Mouse (Mus musculus): ENCODE measurements around the gene Socs3. TPM values are rescaled to one million over a fixed set of nuclear protein-coding genes. Genes with fewer than 3 reads are reported as not detected.

The Socs3 gene
- polyA plus RNA-seq, 1 experiment from 2014 or later: 2.0 TPM

- Histone ChIP-seq H3K27me3 (ENCODE audit: control insufficient read depth, insufficient read depth, low read length) (no peaks in the 10 kb centered on the region), H3K4me3 (ENCODE audit: control insufficient read depth in 1 of 2, insufficient read depth in 1 of 2, low read depth in 1 of 2, low read length in 2 of 2) (no peak overlapping the region), H3K4me2 (ENCODE audit: low read length) (peak overlapping the region; percentile 9), H3K9me3 (ENCODE audit: control insufficient read depth, low read length) (no peaks in the 10 kb centered on the region), H3K36me3 (ENCODE audit: control insufficient read depth, insufficient read depth, low read length) (no peaks in the 10 kb centered on the region), H3K9ac (ENCODE audit: low read length) (no peak overlapping the region), H3K4me1 (ENCODE audit: control insufficient read depth in 2 of 2, insufficient read depth in 2 of 2, low read length in 2 of 2) (peaks cover 38 to 41% of the 10 kb centered on the region in 2 experiments), H3K27ac (replicated peaks in 1 of 2; ENCODE audit: control insufficient read depth in 1 of 2, insufficient read depth in 1 of 2, low read depth in 2 of 2, low read length in 2 of 2) (peak overlapping the region; percentile 55 to 69)
- 5% methylated on average over 7 of the region's 7 CpGs for WGBS
- peak; percentile 52 for ATAC-seq (ENCODE audit: insufficient number of reproducible peaks, insufficient read depth, low FRiP score, low read depth)
Observed at GRCm38 (mm10) chr11:117939741-117940285, 30.0 kb downstream of the Socs3 start.

- Histone ChIP-seq H3K4me1 (ENCODE audit: control insufficient read depth in 2 of 2, insufficient read depth in 2 of 2, low read length in 2 of 2) (peaks cover 44 to 48% of the 10 kb centered on the region in 2 experiments), H3K36me3 (ENCODE audit: control insufficient read depth, insufficient read depth, low read length) (no peaks in the 10 kb centered on the region), H3K4me3 (ENCODE audit: control insufficient read depth in 1 of 2, insufficient read depth in 1 of 2, low read depth in 1 of 2, low read length in 2 of 2) (no peak overlapping the region), H3K27ac (replicated peaks in 1 of 2; ENCODE audit: control insufficient read depth in 1 of 2, insufficient read depth in 1 of 2, low read depth in 2 of 2, low read length in 2 of 2) (peak overlapping the region; percentile 39 to 69), H3K9ac (ENCODE audit: low read length) (no peak overlapping the region), H3K4me2 (ENCODE audit: low read length) (peak overlapping the region; percentile 9; the same call in 1 of the 2 replicates), H3K9me3 (ENCODE audit: control insufficient read depth, low read length) (no peaks in the 10 kb centered on the region), H3K27me3 (ENCODE audit: control insufficient read depth, insufficient read depth, low read length) (no peaks in the 10 kb centered on the region)
- no peak for ATAC-seq (ENCODE audit: insufficient number of reproducible peaks, insufficient read depth, low FRiP score, low read depth)
- 66% methylated on average over 4 of the region's 4 CpGs for WGBS
Observed at GRCm38 (mm10) chr11:117939004-117939730, 30.7 kb downstream of the Socs3 start.

- peak overlapping the region; percentile 49 to 65 for H3K27ac ChIP-seq (replicated peaks in 1 of 2; ENCODE audit: control insufficient read depth in 1 of 2, insufficient read depth in 1 of 2, low read depth in 2 of 2, low read length in 2 of 2)
- H3K4me3 ChIP-seq (ENCODE audit: control insufficient read depth in 1 of 2, insufficient read depth in 1 of 2, low read depth in 1 of 2, low read length in 2 of 2): no peak overlapping the region
- H3K9me3 ChIP-seq (ENCODE audit: control insufficient read depth, low read length): no peaks in the 10 kb centered on the region
- peak; percentile 54; the same call in 1 of the 2 replicates for ATAC-seq (ENCODE audit: insufficient number of reproducible peaks, insufficient read depth, low FRiP score, low read depth)
- peaks cover 49 to 62% of the 10 kb centered on the region in 2 experiments for H3K4me1 ChIP-seq (ENCODE audit: control insufficient read depth in 2 of 2, insufficient read depth in 2 of 2, low read length in 2 of 2)
- H3K27me3 ChIP-seq (ENCODE audit: control insufficient read depth, insufficient read depth, low read length): peaks cover 8% of the 10 kb centered on the region; the same call in 1 of the 2 replicates
- WGBS: 20% methylated on average over 8 of the region's 8 CpGs
- 0 out of 2 replicates have a peak overlapping the region, but pooled peaks have one; percentile 21 for H3K9ac ChIP-seq (ENCODE audit: low read length)
- H3K4me2 ChIP-seq (ENCODE audit: low read length): peak overlapping the region; percentile 9
- no peaks in the 10 kb centered on the region for H3K36me3 ChIP-seq (ENCODE audit: control insufficient read depth, insufficient read depth, low read length)
Observed at GRCm38 (mm10) chr11:117936202-117936601, 33.6 kb downstream of the Socs3 start.

- Histone ChIP-seq H3K4me1 (ENCODE audit: control insufficient read depth in 2 of 2, insufficient read depth in 2 of 2, low read length in 2 of 2) (peaks cover 49 to 67% of the 10 kb centered on the region in 2 experiments), H3K4me2 (ENCODE audit: low read length) (peak overlapping the region; percentile 9; the same call in 1 of the 2 replicates), H3K9ac (ENCODE audit: low read length) (0 out of 2 replicates have a peak overlapping the region, but pooled peaks have one; percentile 21), H3K36me3 (ENCODE audit: control insufficient read depth, insufficient read depth, low read length) (no peaks in the 10 kb centered on the region), H3K9me3 (ENCODE audit: control insufficient read depth, low read length) (no peaks in the 10 kb centered on the region), H3K4me3 (ENCODE audit: control insufficient read depth in 1 of 2, insufficient read depth in 1 of 2, low read depth in 1 of 2, low read length in 2 of 2) (no peak overlapping the region), H3K27ac (replicated peaks in 1 of 2; ENCODE audit: control insufficient read depth in 1 of 2, insufficient read depth in 1 of 2, low read depth in 2 of 2, low read length in 2 of 2) (peak overlapping the region; percentile 49 to 65), H3K27me3 (ENCODE audit: control insufficient read depth, insufficient read depth, low read length) (peaks cover 14% of the 10 kb centered on the region; the same call in 1 of the 2 replicates)
- WGBS: 67% methylated on average over 9 of the region's 9 CpGs
- ATAC-seq (ENCODE audit: insufficient number of reproducible peaks, insufficient read depth, low FRiP score, low read depth): no peak
Observed at GRCm38 (mm10) chr11:117935616-117936015, 34.2 kb downstream of the Socs3 start.

- WGBS: 77% methylated on average over 5 of the region's 5 CpGs
- H3K9ac ChIP-seq (ENCODE audit: low read length): no peak overlapping the region
- peaks cover 22% of the 10 kb centered on the region; the same call in 1 of the 2 replicates for H3K27me3 ChIP-seq (ENCODE audit: control insufficient read depth, insufficient read depth, low read length)
- peaks cover 43 to 60% of the 10 kb centered on the region in 2 experiments for H3K4me1 ChIP-seq (ENCODE audit: control insufficient read depth in 2 of 2, insufficient read depth in 2 of 2, low read length in 2 of 2)
- H3K4me2 ChIP-seq (ENCODE audit: low read length): no peak overlapping the region
- no peak for ATAC-seq (ENCODE audit: insufficient number of reproducible peaks, insufficient read depth, low FRiP score, low read depth)
- no peak overlapping the region for H3K4me3 ChIP-seq (ENCODE audit: control insufficient read depth in 1 of 2, insufficient read depth in 1 of 2, low read depth in 1 of 2, low read length in 2 of 2)
- H3K36me3 ChIP-seq (ENCODE audit: control insufficient read depth, insufficient read depth, low read length): no peaks in the 10 kb centered on the region
- H3K9me3 ChIP-seq (ENCODE audit: control insufficient read depth, low read length): no peaks in the 10 kb centered on the region
- H3K27ac ChIP-seq (replicated peaks in 1 of 2; ENCODE audit: control insufficient read depth in 1 of 2, insufficient read depth in 1 of 2, low read depth in 2 of 2, low read length in 2 of 2): peak overlapping the region in 1 of 2 experiments; percentile 65; a peak in 1 of 4 replicates
Observed at GRCm38 (mm10) chr11:117934576-117935368, 35.1 kb downstream of the Socs3 start.

GRCm38 (mm10) chr11:117934168-117934567 is 35.7 kb downstream of the Socs3 start:
- WGBS: 54% methylated on average over 2 of the region's 2 CpGs

GRCm38 (mm10) chr11:117932195-117932594 is 37.7 kb downstream of the Socs3 start:
- 41% methylated on average over 4 of the region's 4 CpGs for WGBS
- ATAC-seq (ENCODE audit: insufficient number of reproducible peaks, insufficient read depth, low FRiP score, low read depth): peak; percentile 18; the same call in 1 of the 2 replicates
- Histone ChIP-seq H3K9ac (ENCODE audit: low read length) (no peak overlapping the region), H3K4me2 (ENCODE audit: low read length) (no peak overlapping the region), H3K27me3 (ENCODE audit: control insufficient read depth, insufficient read depth, low read length) (peaks cover 33% of the 10 kb centered on the region), H3K4me1 (ENCODE audit: control insufficient read depth in 2 of 2, insufficient read depth in 2 of 2, low read length in 2 of 2) (peaks cover 40 to 55% of the 10 kb centered on the region in 2 experiments), H3K36me3 (ENCODE audit: control insufficient read depth, insufficient read depth, low read length) (no peaks in the 10 kb centered on the region), H3K9me3 (ENCODE audit: control insufficient read depth, low read length) (no peaks in the 10 kb centered on the region), H3K27ac (replicated peaks in 1 of 2; ENCODE audit: control insufficient read depth in 1 of 2, insufficient read depth in 1 of 2, low read depth in 2 of 2, low read length in 2 of 2) (0 out of 4 replicates have a peak overlapping the region, but pooled peaks of 1 of the 2 experiments have one; percentile 24), H3K4me3 (ENCODE audit: control insufficient read depth in 1 of 2, insufficient read depth in 1 of 2, low read depth in 1 of 2, low read length in 2 of 2) (no peak overlapping the region)

More at GRCm38 (mm10) chr11:117934168-117934567, 35.7 kb downstream of the Socs3 start:
- H3K9me3 ChIP-seq (ENCODE audit: control insufficient read depth, low read length): no peaks in the 10 kb centered on the region
- H3K9ac ChIP-seq (ENCODE audit: low read length): no peak overlapping the region; the same call in 1 of the 2 replicates
- H3K36me3 ChIP-seq (ENCODE audit: control insufficient read depth, insufficient read depth, low read length): no peaks in the 10 kb centered on the region
- H3K4me2 ChIP-seq (ENCODE audit: low read length): no peak overlapping the region
- H3K4me3 ChIP-seq (ENCODE audit: control insufficient read depth in 1 of 2, insufficient read depth in 1 of 2, low read depth in 1 of 2, low read length in 2 of 2): no peak overlapping the region
- H3K4me1 ChIP-seq (ENCODE audit: control insufficient read depth in 2 of 2, insufficient read depth in 2 of 2, low read length in 2 of 2): peaks cover 40 to 55% of the 10 kb centered on the region in 2 experiments
- peak; percentile 22 for ATAC-seq (ENCODE audit: insufficient number of reproducible peaks, insufficient read depth, low FRiP score, low read depth)
- H3K27ac ChIP-seq (replicated peaks in 1 of 2; ENCODE audit: control insufficient read depth in 1 of 2, insufficient read depth in 1 of 2, low read depth in 2 of 2, low read length in 2 of 2): no peak overlapping the region
- peaks cover 28% of the 10 kb centered on the region for H3K27me3 ChIP-seq (ENCODE audit: control insufficient read depth, insufficient read depth, low read length)

Data from heart, embryonic 14.5 days (tissue).